Mouse (Mus musculus) hindbrain, postnatal 0 days (tissue): ENCODE data around the gene Usp49. TPM values are rescaled to one million over a fixed set of nuclear protein-coding genes. Genes with fewer than 3 reads are reported as not detected.

Experiments used
- ATAC-seq: fragments of 200-750 bp; cut with Nextera tagmentation; 2 replicates; pipeline ENCODE4 v1.8.0; 2017; ENCODE audit warnings: mild to moderate bottlenecking, moderate TSS enrichment, moderate library complexity
- DNase-seq: peaks from one replicate; pipeline ENCODE4 v3.0.0-alpha.2; 2015; ENCODE audit warnings: low spot score
- H3K27ac ChIP-seq: fragments of 300-500 bp; sonication (generic); 2 replicates; pipeline ENCODE4 v1.5.1; 2014; ENCODE audit warnings: mild to moderate bottlenecking
- H3K27me3 ChIP-seq: fragments of 300-500 bp; sonication (generic); 2 replicates; pipeline ENCODE4 v1.6.1; 2014; ENCODE audit warnings: low read length, mixed read lengths; ENCODE audit not compliant: insufficient read depth
- H3K36me3 ChIP-seq: fragments of 300-500 bp; sonication (generic); 2 replicates; pipeline ENCODE4 v1.6.1; 2014; ENCODE audit warnings: low read length, mixed read lengths; ENCODE audit not compliant: insufficient read depth
- H3K4me1 ChIP-seq: fragments of 300-500 bp; sonication (generic); 2 replicates; pipeline ENCODE4 v1.6.1; 2014; ENCODE audit warnings: antibody characterized with exemption, low read length, mixed read lengths; ENCODE audit not compliant: insufficient read depth
- H3K4me2 ChIP-seq: fragments of 300-500 bp; sonication (generic); 2 replicates; pipeline ENCODE4 v1.6.1; 2014; ENCODE audit warnings: low read depth, mild to moderate bottlenecking, low read length, moderate library complexity, mixed read lengths
- H3K4me3 ChIP-seq: fragments of 300-500 bp; sonication (generic); 2 replicates; pipeline ENCODE4 v1.5.1; 2014; ENCODE audit warnings: low read length
- H3K9ac ChIP-seq: fragments of 300-500 bp; sonication (generic); replicated peaks from 2 replicates; pipeline ENCODE4 v1.6.1; 2014; ENCODE audit warnings: mild to moderate bottlenecking, low read length, moderate library complexity, mixed read lengths
- H3K9me3 ChIP-seq: fragments of 300-500 bp; sonication (generic); 2 replicates; pipeline ENCODE4 v1.6.1; 2016; ENCODE audit warnings: low read length, mixed read lengths
- CTCF ChIP-seq: IDR thresholded peaks from 2 replicates; pipeline ENCODE4 v1.5.1; 2016; ENCODE audit warnings: antibody characterized with exemption, control low read depth, low read depth
- WGBS: fragments of 180-500 bp; shearing (Covaris S2); extraction: QIAGEN DNeasy Blood & Tissue Kit; methylation state at CpG from one replicate; pipeline ENCODE4 v1.1.7; 2014; 5-methylcytosine and 5-hydroxymethylcytosine counted together
- polyA plus RNA-seq: library from polyadenylated mRNA; unstranded; fragments of >200 nt; fragmentation: Nextera tagmentation; extraction: Ambion mirVana; gene quantifications from 2 replicates; pipeline ENCODE4 v1.2.1, GENCODE M21; 2015
- total RNA-seq: library from RNA; depleted of rRNA; stranded (reverse); fragments of >200 nt; gene quantifications from 2 replicates; pipeline ENCODE4 v1.2.3, GENCODE M21; 2014; rRNA removed

The Usp49 gene
- total RNA-seq (20.7 and 25.5 TPM in 2 replicates), polyA plus RNA-seq (4.2 and 4.9 TPM in 2 replicates)

GRCm38 (mm10) chr17:47630678-47631065 lies at the start of gene Usp49:
Gene Usp49, plus strand, starts transcription at chr17:47630690.
- Histone ChIP-seq H3K4me3 (peak within 1 kb of the TSS; percentile 78), H3K27ac (peak within 1 kb of the TSS; percentile 90), H3K9ac (peak within 1 kb of the TSS; percentile 80), H3K27me3 (no peaks in the 10 kb centered on the region), H3K9me3 (no peaks in the 10 kb centered on the region), H3K36me3 (no peaks in the 10 kb centered on the region), H3K4me2 (peak within 1 kb of the TSS; percentile 97), H3K4me1 (peaks cover 20% of the 10 kb centered on the region)
- ATAC-seq (no peak), DNase-seq (no peak)
- WGBS: 3% methylated on average over 3 of the region's 3 CpGs
- no peak for TF ChIP-seq CTCF

- no peaks in the 10 kb centered on the region for H3K4me1 ChIP-seq
- 82% methylated on average over 4 of the region's 4 CpGs for WGBS
Measured at GRCm38 (mm10) chr17:47580962-47581361, 49.5 kb upstream of the Usp49 start.

GRCm38 (mm10) chr17:47588517-47588916 lies 42.0 kb upstream of the Usp49 start:
- Histone ChIP-seq H3K9ac (no peak overlapping the region), H3K4me2 (no peak overlapping the region), H3K27me3 (no peaks in the 10 kb centered on the region), H3K36me3 (no peaks in the 10 kb centered on the region), H3K9me3 (no peaks in the 10 kb centered on the region), H3K4me1 (no peaks in the 10 kb centered on the region), H3K4me3 (no peak overlapping the region), H3K27ac (no peak overlapping the region)
- DNase-seq: no peak
- 86% methylated on average over 8 of the region's 8 CpGs for WGBS
- no peak for ATAC-seq
- no peak for TF ChIP-seq CTCF

More at GRCm38 (mm10) chr17:47580962-47581361, 49.5 kb upstream of the Usp49 start:
- DNase-seq (no peak), ATAC-seq (no peak)
- Histone ChIP-seq H3K4me2 (no peak overlapping the region), H3K9me3 (no peaks in the 10 kb centered on the region), H3K27me3 (no peaks in the 10 kb centered on the region), H3K4me3 (no peak overlapping the region), H3K9ac (no peak overlapping the region), H3K27ac (no peak overlapping the region), H3K36me3 (no peaks in the 10 kb centered on the region)
- no peak for TF ChIP-seq CTCF

- H3K4me2 ChIP-seq: no peak overlapping the region
Measured at GRCm38 (mm10) chr17:47591073-47591472, 39.4 kb upstream of the Usp49 start.

GRCm38 (mm10) chr17:47593215-47593853 lies 37.2 kb upstream of the Usp49 start:
- under 1% methylated on average over 62 of the region's 63 CpGs for WGBS
- ATAC-seq: peak; percentile 91
- Histone ChIP-seq H3K9ac (peak overlapping the region; percentile 65), H3K27ac (peak overlapping the region; percentile 72; the same call in 1 of the 2 replicates), H3K4me2 (peak overlapping the region; percentile 93), H3K36me3 (no peaks in the 10 kb centered on the region), H3K4me1 (no peaks in the 10 kb centered on the region), H3K4me3 (peak overlapping the region; percentile 63), H3K27me3 (no peaks in the 10 kb centered on the region), H3K9me3 (no peaks in the 10 kb centered on the region)
- DNase-seq: peak; percentile 95
- no peak for TF ChIP-seq CTCF

More at GRCm38 (mm10) chr17:47591073-47591472, 39.4 kb upstream of the Usp49 start:
- no peak for ATAC-seq
- no peaks in the 10 kb centered on the region for H3K4me1 ChIP-seq
- TF ChIP-seq CTCF: no peak
- 88% methylated on average over 3 of the region's 3 CpGs for WGBS
- no peaks in the 10 kb centered on the region for H3K36me3 ChIP-seq
- no peak for DNase-seq
- no peak overlapping the region for H3K27ac ChIP-seq
- H3K4me3 ChIP-seq: no peak overlapping the region
- no peaks in the 10 kb centered on the region for H3K27me3 ChIP-seq
- H3K9ac ChIP-seq: no peak overlapping the region
- H3K9me3 ChIP-seq: no peaks in the 10 kb centered on the region

GRCm38 (mm10) chr17:47593854-47594182 lies 36.7 kb upstream of the Usp49 start:
- H3K4me2 ChIP-seq: peak overlapping the region; percentile 93
- H3K9ac ChIP-seq: peak overlapping the region; percentile 65
- H3K9me3 ChIP-seq: no peaks in the 10 kb centered on the region
- under 1% methylated on average over 13 of the region's 13 CpGs for WGBS
- H3K27me3 ChIP-seq: no peaks in the 10 kb centered on the region
- ATAC-seq (no peak), DNase-seq (no peak)
- H3K36me3 ChIP-seq: no peaks in the 10 kb centered on the region
- peak overlapping the region; percentile 63 for H3K4me3 ChIP-seq
- no peak for TF ChIP-seq CTCF
- H3K4me1 ChIP-seq: no peaks in the 10 kb centered on the region
- H3K27ac ChIP-seq: peak overlapping the region; percentile 72
